Mouse (Mus musculus): ENCODE data around the gene Kcnh1. TPM values are rescaled to one million over a fixed set of nuclear protein-coding genes. Genes with fewer than 3 reads are reported as not detected.

Kcnh1 gene
- total and polyA plus RNA-seq, 3 experiments: not detected

- Histone ChIP-seq H3K79me2 (replicated peaks; ENCODE audit: control insufficient read depth, extremely low read depth, insufficient read depth, poor library complexity, severe bottlenecking) (no peaks in the 10 kb centered on the region), H3K4me2 (ENCODE audit: insufficient read depth, low read depth, poor library complexity, severe bottlenecking) (no peak overlapping the region), H3K4me1 (ENCODE audit: control insufficient read depth in 1 of 2, insufficient read depth in 2 of 2) (peaks cover 2 to 9% of the 10 kb centered on the region in 2 experiments; a peak in 2 of 4 replicates), H3K9me3 (replicated peaks; ENCODE audit: low read length) (peaks cover 2% of the 10 kb centered on the region), H3K9ac (ENCODE audit: insufficient read depth, low read depth) (no peak overlapping the region), H3K36me3 (replicated peaks in 1 of 2; ENCODE audit: control insufficient read depth in 1 of 2, insufficient read depth in 1 of 2, low read length in 1 of 2) (no peaks in the 10 kb centered on the region), H3K4me3 (replicated peaks in 1 of 3; ENCODE audit: low read depth in 2 of 3, low read length in 2 of 3, poor library complexity in 1 of 3) (no peak overlapping the region), H3K27me3 (replicated peaks) (peaks cover 8% of the 10 kb centered on the region), H3K27ac (ENCODE audit: insufficient read depth, low read depth) (no peak overlapping the region)
- TF ChIP-seq TBP (conservative IDR thresholded peaks at IDR 0.05; ENCODE audit: low read depth, low read length): no peak
- no peak for TF ChIP-seq SMC3 (IDR thresholded peaks at IDR 0.05; ENCODE audit: low read depth, low read length)
- no peak for TF ChIP-seq NELFE (IDR thresholded peaks at IDR 0.05; ENCODE audit: low read depth, low read length)
- TF ChIP-seq E2F4 (IDR thresholded peaks at IDR 0.05; ENCODE audit: insufficient replicate concordance, low read depth, low read length): no peak
- no peak for TF ChIP-seq RAD21 (IDR thresholded peaks at IDR 0.05; ENCODE audit: low read depth, low read length)
- no peak for TF ChIP-seq JUND (conservative IDR thresholded peaks at IDR 0.05; ENCODE audit: low read depth, low read length)
- no peak for TF ChIP-seq ETS1 (conservative IDR thresholded peaks at IDR 0.05; ENCODE audit: low read depth, low read length)
- TF ChIP-seq EP300 (IDR thresholded peaks at IDR 0.05; ENCODE audit: low read length): no peak
- TF ChIP-seq USF2 (conservative IDR thresholded peaks at IDR 0.05; ENCODE audit: low read depth, low read length): no peak
- no peak for TF ChIP-seq SIN3A (IDR thresholded peaks at IDR 0.05; ENCODE audit: low read length)
- no peak for TF ChIP-seq ZKSCAN1 (IDR thresholded peaks at IDR 0.05; ENCODE audit: borderline replicate concordance, low read depth, low read length)
- TF ChIP-seq JUN (IDR thresholded peaks at IDR 0.05; ENCODE audit: insufficient read depth, low read depth, low read length): no peak
- in situ Hi-C loops (cut with MboI; ENCODE audit: low pct_ligation_motif_present, low pct_unique_long_range_greater_than_20kb, low sequenced_read_pairs): no loop called here
- dilution Hi-C loops (cut with MboI; ENCODE audit: extremely low pct_ligation_motif_present, extremely low pct_unique_long_range_greater_than_20kb, low sequenced_read_pairs): no loop called here
- DNase-seq (ENCODE audit: extremely low read depth): no peak
Measured at GRCm38 (mm10) chr1:192212448-192212847, 21.9 kb downstream of the Kcnh1 start.

- H3K36me3 ChIP-seq (replicated peaks in 1 of 2; ENCODE audit: control insufficient read depth in 1 of 2, insufficient read depth in 1 of 2, low read length in 1 of 2): no peaks in the 10 kb centered on the region
- no peak overlapping the region for H3K4me3 ChIP-seq (replicated peaks in 1 of 3; ENCODE audit: low read depth in 2 of 3, low read length in 2 of 3, poor library complexity in 1 of 3)
- dilution Hi-C loops (cut with MboI; ENCODE audit: extremely low pct_ligation_motif_present, extremely low pct_unique_long_range_greater_than_20kb, low sequenced_read_pairs) (no loop called here), in situ Hi-C loops (cut with MboI; ENCODE audit: low pct_ligation_motif_present, low pct_unique_long_range_greater_than_20kb, low sequenced_read_pairs) (no loop called here)
- H3K9ac ChIP-seq (ENCODE audit: insufficient read depth, low read depth): no peak overlapping the region
- peaks cover 2% of the 10 kb centered on the region for H3K9me3 ChIP-seq (replicated peaks; ENCODE audit: low read length)
- no peak overlapping the region for H3K4me2 ChIP-seq (ENCODE audit: insufficient read depth, low read depth, poor library complexity, severe bottlenecking)
- DNase-seq (ENCODE audit: extremely low read depth): no peak
- 0 out of 4 replicates have a peak, but pooled peaks cover 0 to 4% of the 10 kb centered on the region in 2 experiments for H3K4me1 ChIP-seq (ENCODE audit: control insufficient read depth in 1 of 2, insufficient read depth in 2 of 2)
- H3K27ac ChIP-seq (ENCODE audit: insufficient read depth, low read depth): no peak overlapping the region
- TF ChIP-seq EP300 (IDR thresholded peaks at IDR 0.05; ENCODE audit: low read length): no peak
- TF ChIP-seq ZKSCAN1 (IDR thresholded peaks at IDR 0.05; ENCODE audit: borderline replicate concordance, low read depth, low read length): no peak
- no peak for TF ChIP-seq MYC (IDR thresholded peaks at IDR 0.05; ENCODE audit: low read depth, low read length)
- no peak for TF ChIP-seq TCF12 (IDR thresholded peaks at IDR 0.05; ENCODE audit: low read depth, low read length)
- no peak for TF ChIP-seq POLR2A (IDR thresholded peaks at IDR 0.05; ENCODE audit: low read depth, low read length)
- TF ChIP-seq GABPA (IDR thresholded peaks at IDR 0.05; ENCODE audit: insufficient replicate concordance, low read depth, low read length): no peak
- TF ChIP-seq NRF1 (IDR thresholded peaks at IDR 0.05; ENCODE audit: low read depth, low read length): no peak
- no peak for TF ChIP-seq UBTF (IDR thresholded peaks at IDR 0.05; ENCODE audit: low read depth, low read length)
- peaks cover 8% of the 10 kb centered on the region for H3K27me3 ChIP-seq (replicated peaks)
- H3K79me2 ChIP-seq (replicated peaks; ENCODE audit: control insufficient read depth, extremely low read depth, insufficient read depth, poor library complexity, severe bottlenecking): no peaks in the 10 kb centered on the region
Measured at GRCm38 (mm10) chr1:192214666-192215065, 24.1 kb downstream of the Kcnh1 start.

All from CH12.LX (cell line).